Mouse (Mus musculus): ENCODE data around the gene Tent4b.

GRCm38 (mm10) chr8:88201641-88202040 is 2.6 kb downstream of the Tent4b start:
- no peak for TF ChIP-seq POLR2A (IDR thresholded peaks at IDR 0.05; ENCODE audit: borderline replicate concordance, low read depth, low read length)
- no peak for TF ChIP-seq CTCF (IDR thresholded peaks at IDR 0.05; ENCODE audit: low read depth, low read length)
